8 mouse cellular contexts compared by ENCODE assay signal in genomic region chr11:3456354-3456753, GRCm38 (mm10). TPM values are rescaled to one million over a fixed set of nuclear protein-coding genes. Genes with fewer than 3 reads are reported as not detected.
DNase-seq lines count a peak whose midpoint lies in the region; ATAC-seq and TF ChIP-seq lines count a peak whose summit lies in the region.

No protein-coding gene starts in this region.

- no peak for ATAC-seq in intestine, postnatal 0 days
- no peak for ATAC-seq in intestine, embryonic 15.5 days
- ATAC-seq in neutrophil, adult 5-6 weeks (ENCODE audit: extremely low read depth, insufficient number of reproducible peaks, low FRiP score, poor library complexity, severe bottlenecking): peak; percentile 46; the same call in 1 of the 2 replicates

- TF ChIP-seq CTCF in intestine, postnatal 0 days (IDR thresholded peaks at IDR 0.05; ENCODE audit: low read depth): peak; percentile 91

- no peak overlapping the region for H3K4me3 ChIP-seq in intestine, postnatal 0 days (ENCODE audit: low read depth, low read length)
- H3K4me3 ChIP-seq in intestine, embryonic 15.5 days (replicated peaks): no peak overlapping the region
- H3K4me3 ChIP-seq in heart, embryonic 10.5 days: no peak overlapping the region

- H3K36me3 ChIP-seq in intestine, postnatal 0 days (ENCODE audit: control insufficient read depth, insufficient read depth): peaks cover 5% of the 10 kb centered on the region; the same call in 1 of the 2 replicates
- no peaks in the 10 kb centered on the region for H3K36me3 ChIP-seq in intestine, embryonic 15.5 days
- peaks cover 27% of the 10 kb centered on the region for H3K36me3 ChIP-seq in heart, embryonic 10.5 days

- no peak overlapping the region for H3K27ac ChIP-seq in intestine, postnatal 0 days (ENCODE audit: low read depth, low read length)
- H3K27ac ChIP-seq in intestine, embryonic 15.5 days: no peak overlapping the region
- no peak overlapping the region for H3K27ac ChIP-seq in heart, embryonic 10.5 days

- H3K4me2 ChIP-seq in intestine, postnatal 0 days (replicated peaks; ENCODE audit: low read depth): no peak overlapping the region
- H3K4me2 ChIP-seq in intestine, embryonic 15.5 days (replicated peaks): no peak overlapping the region

- H3K9ac ChIP-seq in intestine, postnatal 0 days (ENCODE audit: low read depth, low read length): no peak overlapping the region
- no peak overlapping the region for H3K9ac ChIP-seq in intestine, embryonic 15.5 days

- WGBS in intestine, postnatal 0 days: 29% methylated on average over 1 of the region's 1 CpGs
- 38% methylated on average over 1 of the region's 1 CpGs for WGBS in intestine, embryonic 15.5 days
- 27% methylated on average over 1 of the region's 1 CpGs for WGBS in heart, embryonic 10.5 days

- H3K27me3 ChIP-seq in intestine, postnatal 0 days (replicated peaks; ENCODE audit: control insufficient read depth, insufficient read depth, low read length): no peaks in the 10 kb centered on the region
- no peaks in the 10 kb centered on the region for H3K27me3 ChIP-seq in intestine, embryonic 15.5 days (replicated peaks)
- no peaks in the 10 kb centered on the region for H3K27me3 ChIP-seq in heart, embryonic 10.5 days (ENCODE audit: insufficient read depth, poor library complexity, severe bottlenecking)

- no peaks in the 10 kb centered on the region for H3K9me3 ChIP-seq in intestine, postnatal 0 days (ENCODE audit: control insufficient read depth)
- H3K9me3 ChIP-seq in intestine, embryonic 15.5 days: no peaks in the 10 kb centered on the region
- no peaks in the 10 kb centered on the region for H3K9me3 ChIP-seq in heart, embryonic 10.5 days

- peak; percentile 71 for DNase-seq in MN1 (ENCODE audit: low spot score)
- peak; percentile 66 for DNase-seq in cerebellum, adult 9-11 months
- DNase-seq in heart, embryonic 10.5 days (ENCODE audit: low spot score): peak; percentile 82
- DNase-seq in left cerebral cortex, adult 18-20 months (ENCODE audit: low spot score in 2 of 2): peak; percentile 63 to 82
- peak; percentile 77 for DNase-seq in thymus, postnatal 14 days

- H3K4me1 ChIP-seq in intestine, postnatal 0 days (replicated peaks; ENCODE audit: control insufficient read depth, insufficient read depth, low read length): peaks cover 5% of the 10 kb centered on the region; the same call in 1 of the 2 replicates
- H3K4me1 ChIP-seq in intestine, embryonic 15.5 days (replicated peaks): peaks cover 5% of the 10 kb centered on the region
- H3K4me1 ChIP-seq in heart, embryonic 10.5 days: peaks cover 5% of the 10 kb centered on the region

RNA-seq across cellular contexts. Expression of gene Rnf185, which starts 4.2 kb away (rescaled TPM):
- 31.1 and 32.0 TPM in 2 replicates for polyA plus RNA-seq in intestine, postnatal 0 days (2015; fragmentation: Nextera tagmentation; extraction: Ambion mirVana)
- polyA plus RNA-seq in intestine, embryonic 15.5 days (2015; fragmentation: Nextera tagmentation; extraction: Ambion mirVana): 31.1 and 31.2 TPM in 2 replicates
- 29.8 and 31.0 TPM in 2 replicates for polyA plus RNA-seq in heart, embryonic 10.5 days (2016; fragmentation: Nextera tagmentation; extraction: Ambion mirVana)
- 10 to 100 TPM; 30.1 to 33.1 TPM for total RNA-seq in left cerebral cortex, adult 18-20 months (2021)
- 18.4 and 22.3 TPM in 2 replicates for total RNA-seq in neutrophil, adult 5-6 weeks (2017)

RNA-seq across cellular contexts. Expression of gene Pla2g3, which starts 31.7 kb away (rescaled TPM):
- 0.17 and 0.30 TPM in 2 replicates for polyA plus RNA-seq in intestine, postnatal 0 days (2015; fragmentation: Nextera tagmentation; extraction: Ambion mirVana)
- 0.38 and 0.45 TPM in 2 replicates for polyA plus RNA-seq in intestine, embryonic 15.5 days (2015; fragmentation: Nextera tagmentation; extraction: Ambion mirVana)
- 0.21 and 0.70 TPM in 2 replicates for polyA plus RNA-seq in heart, embryonic 10.5 days (2016; fragmentation: Nextera tagmentation; extraction: Ambion mirVana)
- total RNA-seq in left cerebral cortex, adult 18-20 months (2021): 1 to 10 TPM; 2.7 to 3.4 TPM
- 0.61 and 0.70 TPM in 2 replicates for total RNA-seq in neutrophil, adult 5-6 weeks (2017)

RNA-seq across cellular contexts. Expression of gene Limk2, which starts 47.4 kb away (rescaled TPM):
- 68.4 and 82.1 TPM in 2 replicates for polyA plus RNA-seq in intestine, postnatal 0 days (2015; fragmentation: Nextera tagmentation; extraction: Ambion mirVana)
- 60.1 and 64.0 TPM in 2 replicates for polyA plus RNA-seq in intestine, embryonic 15.5 days (2015; fragmentation: Nextera tagmentation; extraction: Ambion mirVana)
- polyA plus RNA-seq in heart, embryonic 10.5 days (2016; fragmentation: Nextera tagmentation; extraction: Ambion mirVana): 68.8 and 73.9 TPM in 2 replicates
- 100 to 1,000 TPM in 1 of 2 experiments, 10 to 100 TPM in 1; 98.4 to 114 TPM for total RNA-seq in left cerebral cortex, adult 18-20 months (2021)
- 46.5 and 53.3 TPM in 2 replicates for total RNA-seq in neutrophil, adult 5-6 weeks (2017)

RNA-seq across cellular contexts. Expression of gene Inpp5j, which starts 48.3 kb away (rescaled TPM):
- 6.8 and 6.9 TPM in 2 replicates for polyA plus RNA-seq in intestine, postnatal 0 days (2015; fragmentation: Nextera tagmentation; extraction: Ambion mirVana)
- polyA plus RNA-seq in intestine, embryonic 15.5 days (2015; fragmentation: Nextera tagmentation; extraction: Ambion mirVana): 4.2 and 4.6 TPM in 2 replicates
- 2.8 and 9.7 TPM in 2 replicates for polyA plus RNA-seq in heart, embryonic 10.5 days (2016; fragmentation: Nextera tagmentation; extraction: Ambion mirVana)
- total RNA-seq in left cerebral cortex, adult 18-20 months (2021): 10 to 100 TPM; 51.9 to 53.4 TPM
- total RNA-seq in neutrophil, adult 5-6 weeks (2017): 0.70 and 1.4 TPM in 2 replicates

RNA-seq across cellular contexts. Expression of gene Selenom, which starts 58.1 kb away (rescaled TPM):
- polyA plus RNA-seq in intestine, postnatal 0 days (2015; fragmentation: Nextera tagmentation; extraction: Ambion mirVana): 283 and 284 TPM in 2 replicates
- 147 and 154 TPM in 2 replicates for polyA plus RNA-seq in intestine, embryonic 15.5 days (2015; fragmentation: Nextera tagmentation; extraction: Ambion mirVana)
- polyA plus RNA-seq in heart, embryonic 10.5 days (2016; fragmentation: Nextera tagmentation; extraction: Ambion mirVana): 66.3 and 87.5 TPM in 2 replicates
- 100 to 1,000 TPM; 137 to 148 TPM for total RNA-seq in left cerebral cortex, adult 18-20 months (2021)
- 0.86 and 2.0 TPM in 2 replicates for total RNA-seq in neutrophil, adult 5-6 weeks (2017)
